ENCODE assay signal across 9 mouse cellular contexts in the genomic region with DNA sequence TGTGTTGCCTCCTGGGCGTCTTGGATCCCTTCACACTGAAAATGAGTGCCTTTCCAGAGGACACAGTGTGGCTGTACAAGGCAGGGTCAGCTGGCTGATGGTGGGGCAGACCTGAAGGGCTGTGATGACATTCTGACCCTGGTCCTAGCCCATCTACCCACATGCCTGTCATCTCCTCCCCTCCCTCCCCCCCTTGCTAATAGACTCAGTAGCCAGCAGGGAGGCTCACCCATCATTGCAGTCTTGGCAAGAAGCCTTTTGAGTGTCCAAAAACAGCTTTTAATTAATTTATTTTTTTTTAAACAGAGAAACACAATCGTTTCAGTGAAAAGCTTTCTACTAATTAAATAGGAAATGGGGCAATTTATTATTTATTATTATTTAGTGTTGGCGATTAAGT.
DNase-seq lines count a peak whose midpoint lies in the region; ATAC-seq lines count a peak whose summit lies in the region.
"Had no signal": no experiment of that assay in that cellular context is flagged by ENCODE, and none has a peak within 500 bp of the region (broad histone marks: within the 10 kb centered on the region; RNA-seq: fewer than 3 reads in every experiment).

No protein-coding gene starts in this region.

- no peaks in the 10 kb centered on the region for H3K36me3 ChIP-seq in heart, embryonic 15.5 days
- no peaks in the 10 kb centered on the region for H3K36me3 ChIP-seq in neural tube, embryonic 12.5 days
- H3K36me3 ChIP-seq in limb, embryonic 10.5 days: no peaks in the 10 kb centered on the region
- H3K36me3 ChIP-seq in stomach, embryonic 16.5 days (ENCODE audit: control insufficient read depth, insufficient read depth, low read length): no peaks in the 10 kb centered on the region

- no peak for ATAC-seq in heart, embryonic 15.5 days (replicated peaks; ENCODE audit: insufficient number of reproducible peaks, insufficient read depth, low FRiP score, low read depth)
- peak; percentile 30; the same call in 1 of the 2 replicates for ATAC-seq in neural tube, embryonic 12.5 days (ENCODE audit: low FRiP score, low read depth)
- no peak for ATAC-seq in stomach, embryonic 16.5 days (ENCODE audit: insufficient read depth, low FRiP score)

- no peaks in the 10 kb centered on the region for H3K9me3 ChIP-seq in heart, embryonic 15.5 days (replicated peaks)
- H3K9me3 ChIP-seq in neural tube, embryonic 12.5 days: no peaks in the 10 kb centered on the region
- H3K9me3 ChIP-seq in limb, embryonic 10.5 days (replicated peaks): no peaks in the 10 kb centered on the region
- H3K9me3 ChIP-seq in stomach, embryonic 16.5 days (replicated peaks; ENCODE audit: control insufficient read depth, low read length): no peaks in the 10 kb centered on the region

- H3K27ac ChIP-seq in heart, embryonic 15.5 days: peak overlapping the region; percentile 60; the same call in 1 of the 2 replicates
- no peak overlapping the region for H3K27ac ChIP-seq in neural tube, embryonic 12.5 days
- peak overlapping the region; percentile 30; the same call in 1 of the 2 replicates for H3K27ac ChIP-seq in limb, embryonic 10.5 days
- H3K27ac ChIP-seq in stomach, embryonic 16.5 days (ENCODE audit: low read length): no peak overlapping the region

- intact Hi-C loops in heart, postnatal 10 days (cut with DNase I): no loop called here

- no peak overlapping the region for H3K4me3 ChIP-seq in heart, embryonic 15.5 days
- H3K4me3 ChIP-seq in neural tube, embryonic 12.5 days: no peak overlapping the region
- H3K4me3 ChIP-seq in limb, embryonic 10.5 days: no peak overlapping the region
- H3K4me3 ChIP-seq in stomach, embryonic 16.5 days (replicated peaks; ENCODE audit: low read length): peak overlapping the region; percentile 24; the same call in 1 of the 2 replicates
- H3K4me3 ChIP-seq: erythroblast, embryonic 14.5 days had no signal

- peak overlapping the region; percentile 59; the same call in 1 of the 2 replicates for H3K4me2 ChIP-seq in heart, embryonic 15.5 days
- H3K4me2 ChIP-seq in neural tube, embryonic 12.5 days (replicated peaks): peak overlapping the region; percentile 49; the same call in 1 of the 2 replicates
- H3K4me2 ChIP-seq in stomach, embryonic 16.5 days (ENCODE audit: low read depth, low read length): peak overlapping the region; percentile 38; the same call in 1 of the 2 replicates

- H3K27me3 ChIP-seq in heart, embryonic 15.5 days: no peaks in the 10 kb centered on the region
- no peaks in the 10 kb centered on the region for H3K27me3 ChIP-seq in neural tube, embryonic 12.5 days (replicated peaks)
- no peaks in the 10 kb centered on the region for H3K27me3 ChIP-seq in limb, embryonic 10.5 days (ENCODE audit: low read depth, poor library complexity, severe bottlenecking)
- H3K27me3 ChIP-seq in stomach, embryonic 16.5 days (ENCODE audit: control insufficient read depth, insufficient read depth, low read length): no peaks in the 10 kb centered on the region

- 62% methylated on average over 3 of the region's 3 CpGs for WGBS in heart, embryonic 15.5 days
- WGBS in neural tube, embryonic 12.5 days: 56% methylated on average over 3 of the region's 3 CpGs
- 73% methylated on average over 3 of the region's 3 CpGs for WGBS in limb, embryonic 10.5 days
- 55% methylated on average over 3 of the region's 3 CpGs for WGBS in stomach, embryonic 16.5 days

- no peak for DNase-seq in heart, postnatal 10 days
- DNase-seq in neural tube, embryonic 10.5 days (ENCODE audit: extremely low spot score, low spot score): no peak
- DNase-seq in limb, embryonic 10.5 days (ENCODE audit: low spot score): no peak
- DNase-seq in thymus, postnatal 36 days: no peak
- no peak for DNase-seq in frontal cortex, postnatal 25 days (ENCODE audit: low spot score in 2 of 2)

- no peak overlapping the region for H3K9ac ChIP-seq in heart, embryonic 15.5 days
- H3K9ac ChIP-seq in neural tube, embryonic 12.5 days: no peak overlapping the region
- H3K9ac ChIP-seq in stomach, embryonic 16.5 days (ENCODE audit: low read length): no peak overlapping the region

- H3K4me1 ChIP-seq in heart, embryonic 15.5 days (replicated peaks): peaks cover 14% of the 10 kb centered on the region
- H3K4me1 ChIP-seq in neural tube, embryonic 12.5 days: peaks cover 19% of the 10 kb centered on the region
- H3K4me1 ChIP-seq in limb, embryonic 10.5 days: peaks cover 41% of the 10 kb centered on the region
- H3K4me1 ChIP-seq in stomach, embryonic 16.5 days (ENCODE audit: control insufficient read depth, insufficient read depth, low read length): peaks cover 3% of the 10 kb centered on the region; the same call in 1 of the 2 replicates

Comparison
In these comparisons a context has a peak if more than half of its experiments do, and no peak if none do; other contexts are left out.
1. H3K27ac ChIP-seq: peak in heart, embryonic 15.5 days (single experiment) and limb, embryonic 10.5 days (single experiment); none in neural tube, embryonic 12.5 days (single experiment) and stomach, embryonic 16.5 days (single experiment).
2. Peak in every context shown above with its lines, with median percentiles within 50 percentile points of each other: H3K4me2 ChIP-seq.